Mouse (Mus musculus): ENCODE data around the gene Pias3. TPM values are rescaled to one million over a fixed set of nuclear protein-coding genes. Genes with fewer than 3 reads are reported as not detected.
"Not testable (repeated sequence)": the region's sequence is repeated elsewhere in the genome, so short reads cannot be mapped to it uniquely, and the experiment has no call there.

Pias3 gene
- 10 to 100 TPM; 12.6 to 15.1 (median 14.5) TPM for total RNA-seq (2022)

GRCm38 (mm10) chr3:96696198-96696765 lies at the start of gene Pias3:
Gene Pias3, plus strand, starts transcription at chr3:96696384.
- DNase-seq (ENCODE audit: low spot score), result peak; percentile 81

DNA sequence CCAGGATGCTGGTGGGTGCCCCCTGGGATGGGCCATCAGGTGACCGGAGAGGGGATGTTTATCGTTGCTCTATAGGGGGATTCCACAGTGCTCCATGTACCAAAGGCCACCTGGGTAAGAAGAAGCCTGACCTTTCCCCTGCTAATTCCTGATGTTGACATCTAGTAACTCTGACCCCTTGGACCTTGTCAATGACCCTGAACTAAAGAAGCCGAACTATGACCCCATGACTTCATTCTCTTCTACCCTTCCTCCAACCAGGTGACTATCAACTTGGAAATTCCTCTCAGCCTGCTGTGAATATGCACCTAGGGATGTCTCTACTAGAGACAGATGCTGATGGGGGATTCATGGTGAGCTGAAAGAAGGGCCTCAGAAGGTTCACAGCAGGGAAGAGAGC lies 48.8 kb upstream of the Pias3 start:
- no peak for DNase-seq (ENCODE audit: low spot score)

DNA sequence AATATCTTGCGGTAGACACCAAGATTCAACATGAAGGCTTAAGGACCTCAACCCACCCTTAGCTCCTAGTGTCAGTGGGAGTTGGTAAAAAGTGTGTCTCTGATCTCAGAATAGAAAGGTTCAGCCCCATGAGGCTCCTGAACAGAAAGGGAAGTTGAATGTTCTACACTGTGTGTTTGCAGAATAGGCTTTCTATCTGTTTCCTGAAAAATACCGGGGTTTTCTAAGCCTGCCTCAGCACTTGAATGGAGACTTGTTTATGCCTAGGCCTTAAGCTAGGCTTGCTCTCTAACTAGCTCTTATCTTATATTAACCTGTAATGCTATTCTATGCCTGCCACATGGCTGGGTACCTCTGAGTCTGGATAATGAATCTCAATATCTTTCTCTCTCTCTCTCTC lies 35.3 kb upstream of the Pias3 start:
- DNase-seq (ENCODE audit: low spot score), result no peak

- no peak for DNase-seq (ENCODE audit: low spot score)
Measured at GRCm38 (mm10) chr3:96662731-96663316, 33.4 kb upstream of the Pias3 start.

GRCm38 (mm10) chr3:96663432-96664239 lies 32.5 kb upstream of the Pias3 start:
- DNase-seq (ENCODE audit: low spot score), result peak; percentile 83

DNA sequence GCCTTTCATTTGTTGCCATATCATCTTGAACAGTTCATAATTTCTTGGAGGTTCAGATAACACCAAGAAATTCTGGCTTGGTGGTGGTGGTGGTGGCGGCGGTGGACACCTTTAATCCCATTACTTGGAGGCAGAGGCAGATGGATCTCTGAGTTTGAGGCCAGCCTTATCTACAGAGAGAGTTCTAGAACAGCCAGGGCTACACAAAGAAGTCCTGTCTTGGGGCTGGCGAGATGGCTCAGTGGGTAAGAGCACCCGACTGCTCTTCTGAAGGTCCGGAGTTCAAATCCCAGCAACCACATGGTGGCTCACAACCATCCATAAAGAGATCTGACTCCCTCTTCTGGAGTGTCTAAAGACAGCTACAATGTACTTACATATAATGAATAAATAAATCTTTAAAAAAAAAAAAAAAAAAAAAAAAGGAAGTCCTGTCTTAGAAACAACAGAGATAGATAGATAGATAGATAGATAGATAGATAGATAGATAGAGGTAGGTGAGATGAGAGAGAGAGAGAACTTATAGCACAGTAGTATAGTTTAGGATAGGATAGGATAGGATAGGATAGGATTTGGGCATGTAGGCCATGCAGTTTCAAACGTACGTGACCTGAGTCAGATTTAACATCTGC lies 30.3 kb upstream of the Pias3 start:
- not testable (repeated sequence) for DNase-seq (ENCODE audit: low spot score)

GRCm38 (mm10) chr3:96666916-96667315 lies 29.3 kb upstream of the Pias3 start:
- no peak for DNase-seq (ENCODE audit: low spot score)

- no peak for DNase-seq (ENCODE audit: low spot score)
Measured at GRCm38 (mm10) chr3:96667316-96667715, 28.9 kb upstream of the Pias3 start.

GRCm38 (mm10) chr3:96668424-96669067 lies 27.6 kb upstream of the Pias3 start:
- DNase-seq (ENCODE audit: low spot score), result no peak

GRCm38 (mm10) chr3:96669727-96670468 lies 26.3 kb upstream of the Pias3 start, which contains the start of gene Ankrd35:
Gene Ankrd35, plus strand, starts transcription at chr3:96670131.
- peak; percentile 56 for DNase-seq (ENCODE audit: low spot score)

DNA sequence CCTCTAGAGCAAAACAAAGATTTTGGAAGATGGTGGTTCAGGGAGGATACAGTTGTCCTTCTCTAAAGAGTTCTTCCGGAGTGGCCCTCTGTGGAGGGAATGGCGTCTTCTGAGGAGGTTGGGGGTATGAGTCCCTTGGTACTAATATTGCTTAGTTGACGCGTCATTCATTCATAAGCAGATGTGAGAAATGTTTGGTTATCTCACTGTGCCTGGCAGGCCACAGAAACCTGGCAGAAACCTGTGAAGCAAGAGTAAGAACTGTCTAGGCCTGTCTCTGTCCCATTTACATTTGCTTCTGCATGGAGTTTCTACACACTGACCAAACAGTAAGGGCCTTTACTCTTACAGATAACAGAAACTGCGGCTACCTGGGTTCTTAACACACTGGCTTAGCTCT lies 24.7 kb upstream of the Pias3 start:
- DNase-seq (ENCODE audit: low spot score), result no peak

DNA sequence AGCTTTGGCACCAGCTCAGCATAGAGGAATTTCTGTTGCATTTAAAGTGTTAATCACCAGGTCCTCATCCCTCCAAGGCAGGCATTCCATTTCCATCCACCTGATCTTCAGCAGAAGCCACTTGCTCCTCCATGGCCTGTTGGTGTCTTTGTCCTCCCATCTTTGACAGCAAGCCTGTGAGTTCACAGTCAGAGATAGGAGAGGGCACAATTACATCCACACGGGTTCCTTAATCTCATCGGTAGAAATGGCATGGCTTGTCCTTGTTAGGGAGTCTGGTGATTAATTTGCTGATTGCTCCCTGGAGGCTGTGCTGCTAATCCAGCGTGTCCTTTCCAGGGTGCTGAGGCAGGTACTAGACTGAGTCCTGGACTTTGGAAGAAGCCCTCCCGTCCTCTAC lies 22.7 kb upstream of the Pias3 start:
- DNase-seq (ENCODE audit: low spot score), result no peak

DNA sequence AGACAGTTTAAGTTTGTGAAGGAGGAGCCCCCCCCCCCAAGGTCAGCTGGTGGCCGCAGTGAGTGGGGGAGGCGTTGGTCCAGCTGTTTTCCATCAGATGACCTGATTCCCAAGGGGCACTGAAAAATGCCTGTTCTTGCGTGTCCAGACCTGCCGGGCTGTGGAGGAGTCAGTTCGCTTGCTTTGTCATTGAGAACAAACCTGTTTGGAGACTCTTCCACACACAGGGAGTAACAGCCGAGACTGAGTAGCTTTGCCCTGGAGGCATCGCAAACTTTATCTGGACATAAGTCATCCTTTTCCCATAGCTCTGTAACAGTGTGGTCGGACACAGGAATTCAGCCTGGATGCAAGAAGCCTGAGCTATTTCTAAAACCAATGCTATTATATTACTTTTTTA lies 21.7 kb upstream of the Pias3 start:
- DNase-seq (ENCODE audit: low spot score), result no peak

GRCm38 (mm10) chr3:96675171-96675570 lies 21.0 kb upstream of the Pias3 start:
- no peak for DNase-seq (ENCODE audit: low spot score)

DNA sequence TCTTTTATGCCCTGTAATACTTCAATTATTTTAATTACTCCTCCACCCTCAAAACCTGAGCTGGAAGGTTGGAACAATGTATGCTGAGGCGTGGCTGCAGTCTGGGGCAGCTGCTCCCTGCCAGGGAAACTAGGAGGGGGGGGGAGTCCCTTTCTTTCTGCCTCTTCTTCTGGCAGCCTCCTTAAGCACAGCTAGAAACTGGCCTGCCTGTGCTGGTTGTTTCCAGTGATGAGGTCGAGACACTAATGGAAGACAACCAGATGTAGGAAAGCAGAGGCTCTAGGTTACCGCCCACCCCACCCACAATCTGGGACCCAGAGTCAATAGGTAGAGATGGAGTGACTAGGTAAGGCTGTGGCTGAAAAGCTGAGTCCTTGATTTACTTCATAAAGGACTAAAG lies 20.5 kb upstream of the Pias3 start:
- DNase-seq (ENCODE audit: low spot score), result no peak

- DNase-seq (ENCODE audit: low spot score), result no peak
Measured at GRCm38 (mm10) chr3:96678456-96678855, 17.7 kb upstream of the Pias3 start.

- DNase-seq (ENCODE audit: low spot score), result no peak
Measured at GRCm38 (mm10) chr3:96679159-96679674, 17.0 kb upstream of the Pias3 start.

DNA sequence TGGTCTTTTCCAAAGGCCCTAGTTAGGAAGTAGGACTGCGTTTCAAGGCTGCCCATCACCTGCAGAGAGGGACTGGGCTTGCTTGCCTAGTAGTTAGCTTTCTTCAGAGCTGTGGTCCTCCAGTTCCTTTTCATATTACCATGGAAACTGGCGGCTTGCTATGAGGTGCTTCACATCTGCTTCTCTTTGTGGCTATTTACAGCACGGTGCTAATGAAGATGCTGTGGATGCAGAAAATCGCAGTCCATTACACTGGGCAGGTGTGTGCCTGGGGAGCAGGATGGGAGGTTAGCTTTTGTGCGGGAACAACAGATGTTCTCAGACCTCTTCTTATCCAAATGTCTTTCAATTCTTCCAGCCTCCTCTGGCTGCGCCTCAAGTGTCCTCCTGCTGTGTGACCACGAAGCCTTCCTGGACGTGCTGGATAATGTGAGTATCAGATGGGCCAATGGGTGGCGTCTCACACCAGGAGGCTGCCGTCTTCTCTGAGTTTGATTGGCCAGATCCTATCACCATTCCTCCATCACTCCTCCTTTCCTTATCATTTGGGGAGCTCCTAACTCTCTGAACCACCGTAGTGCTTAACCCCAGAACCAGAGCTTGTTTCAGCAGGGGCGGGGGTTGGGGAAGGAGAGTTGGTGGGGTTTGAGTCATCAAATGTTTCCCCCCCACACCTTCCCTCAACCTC lies 15.8 kb upstream of the Pias3 start:
- DNase-seq (ENCODE audit: low spot score), result no peak

DNA sequence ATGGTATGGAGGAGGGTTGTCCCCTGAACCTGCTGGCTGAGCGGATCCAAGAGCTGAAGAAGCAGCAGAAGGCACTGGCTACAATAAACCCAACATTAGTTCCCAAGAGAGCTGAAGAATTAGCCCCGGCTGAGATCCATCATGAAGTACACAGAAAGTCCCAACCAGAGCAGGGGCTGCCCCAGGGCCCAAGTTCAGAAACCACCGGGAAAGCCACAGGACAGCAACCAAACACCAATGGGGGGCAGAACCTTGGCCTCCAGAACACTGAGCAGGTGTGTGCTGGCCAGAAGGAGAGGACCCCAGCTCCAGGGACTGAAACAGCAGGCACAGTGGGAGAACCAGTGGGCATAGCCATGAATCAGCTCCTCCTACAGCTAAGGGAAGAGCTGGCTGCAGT lies 12.7 kb upstream of the Pias3 start:
- no peak for DNase-seq (ENCODE audit: low spot score)

GRCm38 (mm10) chr3:96684151-96684821 lies 11.9 kb upstream of the Pias3 start:
- DNase-seq (ENCODE audit: low spot score), result no peak

Measured in heart, adult 8-10 months (tissue).